Mouse (Mus musculus) testis, adult 2 months (tissue): ENCODE measurements around the gene Stk39. TPM values are rescaled to one million over a fixed set of nuclear protein-coding genes. Genes with fewer than 3 reads are reported as not detected.
"Not testable (repeated sequence)": the region's sequence is repeated elsewhere in the genome, so short reads cannot be mapped to it uniquely, and the experiment has no call there.

ENCODE experiments used
- H3K27ac ChIP-seq: fragments of 200-500 bp; 2 replicates; pipeline ENCODE4 v1.5.1; 2012; ENCODE audit warnings: low read depth, low read length; ENCODE audit not compliant: control insufficient read depth, insufficient read depth
- H3K27me3 ChIP-seq: fragments of 200-500 bp; 2 replicates; pipeline ENCODE4 v1.6.1; 2012; ENCODE audit warnings: mild to moderate bottlenecking, low read length, moderate library complexity; ENCODE audit not compliant: control insufficient read depth, insufficient read depth
- H3K36me3 ChIP-seq: fragments of 200-500 bp; 2 replicates; pipeline ENCODE4 v1.6.1; 2012; ENCODE audit warnings: mild to moderate bottlenecking, low read length; ENCODE audit not compliant: control insufficient read depth, insufficient read depth
- H3K4me1 ChIP-seq: fragments of 200-500 bp; 2 replicates; pipeline ENCODE4 v1.6.1; 2012; ENCODE audit warnings: low read length; ENCODE audit not compliant: control insufficient read depth, insufficient read depth
- H3K4me3 ChIP-seq: fragments of 200-500 bp; 2 replicates; pipeline ENCODE4 v1.5.1; 2012; ENCODE audit warnings: low read depth, mild to moderate bottlenecking, low read length, moderate library complexity, mixed read lengths; ENCODE audit not compliant: control insufficient read depth
- CTCF ChIP-seq: fragments of 200-500 bp; IDR thresholded peaks from 2 replicates; pipeline ENCODE4 v1.5.1; 2012; ENCODE audit warnings: low read depth, mild to moderate bottlenecking, inconsistent platforms, low read length, moderate library complexity; ENCODE audit not compliant: control insufficient read depth, insufficient read depth, insufficient replicate concordance
- POLR2A ChIP-seq: fragments of 200-500 bp; IDR thresholded peaks from 2 replicates; pipeline ENCODE4 v1.6.1; 2012; ENCODE audit warnings: low read depth, mild to moderate bottlenecking, inconsistent platforms, low read length, moderate library complexity; ENCODE audit not compliant: control insufficient read depth
- polyA plus RNA-seq: library from polyadenylated mRNA; depleted of rRNA; stranded (reverse); fragments of >200 nt; gene quantifications from 2 replicates; pipeline ENCODE4 v1.2.3, GENCODE M21; 2012

The Stk39 gene
- polyA plus RNA-seq, 1 experiment, result 118 TPM

DNA sequence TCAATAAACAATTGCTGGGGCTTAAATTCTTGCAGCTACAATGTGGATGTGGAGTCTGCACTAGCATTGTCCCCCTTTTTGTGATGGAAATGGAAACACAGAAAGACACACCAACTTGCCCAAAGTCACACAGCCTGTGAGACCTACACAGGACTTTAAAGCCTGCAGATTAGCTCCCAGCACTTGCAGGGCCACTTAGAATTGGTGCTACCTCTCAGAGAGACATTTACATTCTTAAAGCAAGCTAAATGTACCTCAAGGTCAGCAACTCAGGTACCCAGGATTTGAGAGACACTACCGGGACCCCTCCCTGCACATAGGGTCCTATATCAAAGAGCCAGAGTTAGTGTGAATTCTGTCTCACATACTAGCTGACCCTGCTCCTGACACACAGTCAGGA, 227.5 kb downstream of the Stk39 start:
- no peak overlapping the region for H3K4me3 ChIP-seq
- H3K4me1 ChIP-seq, result no peaks in the 10 kb centered on the region
- H3K36me3 ChIP-seq, result no peaks in the 10 kb centered on the region
- no peak for TF ChIP-seq POLR2A
- no peak for TF ChIP-seq CTCF
- no peak overlapping the region for H3K27ac ChIP-seq
- H3K27me3 ChIP-seq, result no peaks in the 10 kb centered on the region

DNA sequence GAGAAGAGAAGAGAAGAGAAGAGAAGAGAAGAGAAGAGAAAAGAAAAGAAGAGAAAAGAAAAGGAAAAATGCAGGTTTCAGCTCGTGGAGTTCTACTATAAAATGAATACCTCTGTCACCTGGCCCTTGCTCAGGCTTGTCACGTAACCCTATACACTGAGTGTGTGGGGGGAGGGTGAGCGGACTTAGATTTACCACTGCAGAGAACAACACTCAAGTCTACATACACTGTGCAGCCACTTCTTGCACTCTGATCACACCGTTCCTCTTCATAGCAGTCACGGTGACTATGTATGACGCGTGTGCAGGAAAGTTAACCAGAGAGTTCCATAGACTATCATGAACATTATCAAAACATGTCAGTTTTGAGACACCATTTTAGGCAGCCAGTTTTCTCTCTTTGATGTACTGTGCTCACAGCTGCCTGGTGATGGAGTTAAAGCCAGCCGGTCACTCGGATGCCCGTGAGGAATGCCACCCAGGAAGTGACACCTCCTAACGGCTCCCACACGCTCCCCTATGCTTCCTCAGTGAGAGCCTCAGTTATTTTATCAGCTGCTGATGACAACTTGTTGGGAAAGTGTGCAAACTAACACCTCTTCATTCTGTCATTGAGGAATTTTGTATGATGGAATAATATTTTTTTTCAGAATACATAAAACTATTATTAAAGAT, 228.1 kb downstream of the Stk39 start:
- no peak for TF ChIP-seq CTCF
- TF ChIP-seq POLR2A, result no peak
- H3K36me3 ChIP-seq, result no peaks in the 10 kb centered on the region

DNA sequence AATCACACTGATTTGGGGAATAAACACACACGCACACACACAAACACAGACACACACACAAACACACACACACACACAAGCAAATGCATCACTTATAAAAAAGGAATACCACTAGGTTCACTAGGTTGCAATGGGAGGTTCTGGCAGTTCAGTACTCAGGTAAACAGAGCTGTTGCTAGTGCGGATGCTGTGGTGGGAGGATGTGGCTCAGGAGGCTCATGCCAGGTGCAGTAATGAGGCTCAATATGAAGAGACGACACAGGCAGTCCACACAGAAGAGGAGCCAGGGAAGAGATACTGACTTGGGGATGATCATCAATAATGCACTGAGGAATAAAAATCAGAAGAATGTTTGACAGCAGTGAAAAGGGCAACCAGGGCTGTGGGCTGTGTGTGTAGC, 228.8 kb downstream of the Stk39 start:
- Histone ChIP-seq H3K4me3 (no peak overlapping the region), H3K36me3 (no peaks in the 10 kb centered on the region), H3K27ac (no peak overlapping the region), H3K4me1 (no peaks in the 10 kb centered on the region), H3K27me3 (no peaks in the 10 kb centered on the region)
- TF ChIP-seq CTCF (no peak), POLR2A (no peak)

More for the DNA sequence above, 228.1 kb downstream of the Stk39 start:
- H3K27ac ChIP-seq, result no peak overlapping the region
- H3K4me1 ChIP-seq, result no peaks in the 10 kb centered on the region
- no peaks in the 10 kb centered on the region for H3K27me3 ChIP-seq
- H3K4me3 ChIP-seq, result no peak overlapping the region

DNA sequence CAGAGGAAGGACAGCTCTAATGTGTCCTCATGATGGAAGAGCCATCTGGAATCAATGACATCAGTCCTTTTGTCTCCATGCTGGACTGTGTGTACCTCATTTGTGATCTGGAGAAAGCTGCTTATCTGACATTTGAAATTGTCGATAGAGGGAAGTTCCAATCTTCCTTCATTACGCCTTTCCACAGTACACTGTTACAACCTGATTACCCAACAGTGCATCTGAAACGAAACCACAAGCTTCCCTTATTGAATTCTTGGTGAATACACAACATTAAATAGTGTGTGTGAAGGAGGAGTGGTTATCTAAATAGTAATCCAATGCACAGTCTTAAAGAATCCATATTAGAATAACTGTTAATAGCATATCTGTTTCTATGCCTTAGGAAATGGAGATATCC, 230.0 kb downstream of the Stk39 start:
- H3K27ac ChIP-seq, result no peak overlapping the region
- H3K36me3 ChIP-seq, result no peaks in the 10 kb centered on the region
- H3K27me3 ChIP-seq, result no peaks in the 10 kb centered on the region
- H3K4me1 ChIP-seq, result no peaks in the 10 kb centered on the region
- H3K4me3 ChIP-seq, result no peak overlapping the region
- TF ChIP-seq CTCF, result no peak
- no peak for TF ChIP-seq POLR2A

DNA sequence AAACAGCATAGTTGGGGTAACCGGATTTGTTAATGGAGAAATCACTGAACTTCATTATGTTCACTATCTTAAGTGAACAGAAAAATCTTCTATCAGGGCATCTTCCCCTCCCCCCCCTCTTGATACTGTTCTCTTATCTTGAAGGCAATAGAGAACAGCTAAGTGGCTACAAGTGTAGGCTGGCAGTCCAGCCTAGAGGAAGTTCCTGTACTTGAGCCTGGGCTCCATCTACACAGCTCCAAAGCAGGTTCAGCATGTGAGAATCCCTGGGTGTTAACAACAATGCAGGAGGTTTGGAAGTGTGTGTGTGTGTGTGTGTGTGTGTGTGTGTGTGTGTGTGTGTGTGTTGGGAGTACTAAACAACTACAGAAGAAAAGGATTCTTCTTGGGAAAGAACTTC, 230.4 kb downstream of the Stk39 start:
- Histone ChIP-seq H3K4me1 (no peaks in the 10 kb centered on the region), H3K36me3 (no peaks in the 10 kb centered on the region), H3K27ac (no peak overlapping the region), H3K27me3 (no peaks in the 10 kb centered on the region), H3K4me3 (no peak overlapping the region)
- TF ChIP-seq POLR2A, result no peak

DNA sequence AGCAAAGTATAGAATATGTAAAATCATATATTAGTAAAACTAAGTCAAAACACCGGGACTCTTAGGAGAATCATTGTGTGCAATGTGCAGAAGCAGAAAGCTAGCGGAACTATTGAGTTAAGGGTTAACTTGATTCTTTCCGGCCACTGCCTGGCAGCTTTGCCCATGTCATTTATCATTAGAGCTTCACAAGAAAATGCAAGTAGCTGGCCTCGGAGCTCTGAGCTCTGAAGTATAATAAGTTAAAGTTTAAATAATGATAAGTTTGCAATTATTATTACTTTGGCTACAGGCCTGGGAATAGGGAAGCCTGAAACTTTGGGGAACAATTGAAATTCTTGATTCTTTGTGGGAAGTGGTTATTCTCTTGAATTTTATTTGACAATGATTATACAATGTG, 232.7 kb downstream of the Stk39 start:
- not testable (repeated sequence) for H3K27me3 ChIP-seq, H3K4me3 ChIP-seq, H3K27ac ChIP-seq, H3K4me1 ChIP-seq, H3K36me3 ChIP-seq

DNA sequence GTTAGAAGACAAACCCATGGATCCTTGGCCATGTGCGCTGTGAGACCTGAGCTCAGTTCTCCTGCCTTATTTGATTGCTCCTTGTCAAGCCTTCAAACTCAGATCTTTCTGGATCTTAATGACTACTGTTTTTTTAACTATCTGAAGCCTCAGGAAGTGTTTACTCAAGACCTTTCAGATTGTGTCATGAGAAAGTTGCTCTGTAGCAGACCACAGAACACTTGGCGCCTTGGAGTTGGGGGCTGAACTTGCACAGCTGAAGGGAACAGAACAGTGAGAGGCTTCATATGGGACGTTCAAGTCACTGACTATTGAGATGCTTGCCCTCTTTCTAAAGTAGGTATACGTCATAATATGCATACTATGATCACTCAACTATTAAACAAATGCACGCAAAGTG, 239.1 kb downstream of the Stk39 start:
- Histone ChIP-seq H3K27ac (no peak overlapping the region), H3K4me1 (no peaks in the 10 kb centered on the region), H3K36me3 (no peaks in the 10 kb centered on the region), H3K27me3 (no peaks in the 10 kb centered on the region), H3K4me3 (no peak overlapping the region)
- no peak for TF ChIP-seq POLR2A
- no peak for TF ChIP-seq CTCF

DNA sequence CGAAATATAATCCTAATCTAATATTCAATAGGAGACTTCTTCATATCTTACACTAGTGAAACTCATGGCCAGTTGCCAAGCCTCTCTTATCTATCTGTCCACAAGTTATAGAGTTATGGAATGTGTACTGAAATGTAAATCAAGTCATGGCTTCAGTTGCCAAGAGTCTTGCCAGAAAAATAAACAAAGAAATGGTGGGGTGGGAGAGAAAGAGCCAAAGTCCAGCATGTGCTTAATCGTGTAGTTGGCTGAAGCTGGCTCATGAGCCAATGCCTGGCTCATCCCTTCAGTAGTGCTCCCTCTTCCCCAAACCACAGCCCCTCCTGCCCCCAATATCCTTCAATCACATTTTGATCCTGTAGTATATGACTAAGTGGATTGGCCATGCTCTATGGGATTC, 242.2 kb downstream of the Stk39 start:
- TF ChIP-seq POLR2A, result no peak
- no peak for TF ChIP-seq CTCF
- Histone ChIP-seq H3K4me3 (no peak overlapping the region), H3K27ac (no peak overlapping the region), H3K27me3 (no peaks in the 10 kb centered on the region), H3K36me3 (no peaks in the 10 kb centered on the region), H3K4me1 (no peaks in the 10 kb centered on the region)
